Mouse (Mus musculus): ENCODE measurements around the gene Cyp2c23.
A peak's percentile ranks its signal among the peaks of the same experiment; 100 is the strongest.

Gene Cyp2c23

GRCm38 (mm10) chr19:43966481-43966880 lies 62.5 kb downstream of the Cyp2c23 start:
- DNase-seq = no peak

GRCm38 (mm10) chr19:43965496-43966085 lies 63.4 kb downstream of the Cyp2c23 start:
- DNase-seq = no peak

- no peak for DNase-seq
These were observed 66.2 kb downstream of the Cyp2c23 start for GRCm38 (mm10) chr19:43962795-43963194.

GRCm38 (mm10) chr19:43961185-43961584 lies 67.8 kb downstream of the Cyp2c23 start:
- DNase-seq = no peak

- DNase-seq = no peak
These were observed 69.0 kb downstream of the Cyp2c23 start for GRCm38 (mm10) chr19:43960014-43960413.

- DNase-seq = peak; percentile 66 to 74
These were observed 69.8 kb downstream of the Cyp2c23 start for GRCm38 (mm10) chr19:43959162-43959561.

- DNase-seq = no peak
These were observed 71.1 kb downstream of the Cyp2c23 start for GRCm38 (mm10) chr19:43957881-43958280.

- no peak for DNase-seq
These were observed 71.6 kb downstream of the Cyp2c23 start for GRCm38 (mm10) chr19:43957402-43957801.

GRCm38 (mm10) chr19:43955266-43955665 lies 73.7 kb downstream of the Cyp2c23 start:
- DNase-seq = no peak

All from cerebellum, postnatal 36 days (tissue).